In the genomic region with DNA sequence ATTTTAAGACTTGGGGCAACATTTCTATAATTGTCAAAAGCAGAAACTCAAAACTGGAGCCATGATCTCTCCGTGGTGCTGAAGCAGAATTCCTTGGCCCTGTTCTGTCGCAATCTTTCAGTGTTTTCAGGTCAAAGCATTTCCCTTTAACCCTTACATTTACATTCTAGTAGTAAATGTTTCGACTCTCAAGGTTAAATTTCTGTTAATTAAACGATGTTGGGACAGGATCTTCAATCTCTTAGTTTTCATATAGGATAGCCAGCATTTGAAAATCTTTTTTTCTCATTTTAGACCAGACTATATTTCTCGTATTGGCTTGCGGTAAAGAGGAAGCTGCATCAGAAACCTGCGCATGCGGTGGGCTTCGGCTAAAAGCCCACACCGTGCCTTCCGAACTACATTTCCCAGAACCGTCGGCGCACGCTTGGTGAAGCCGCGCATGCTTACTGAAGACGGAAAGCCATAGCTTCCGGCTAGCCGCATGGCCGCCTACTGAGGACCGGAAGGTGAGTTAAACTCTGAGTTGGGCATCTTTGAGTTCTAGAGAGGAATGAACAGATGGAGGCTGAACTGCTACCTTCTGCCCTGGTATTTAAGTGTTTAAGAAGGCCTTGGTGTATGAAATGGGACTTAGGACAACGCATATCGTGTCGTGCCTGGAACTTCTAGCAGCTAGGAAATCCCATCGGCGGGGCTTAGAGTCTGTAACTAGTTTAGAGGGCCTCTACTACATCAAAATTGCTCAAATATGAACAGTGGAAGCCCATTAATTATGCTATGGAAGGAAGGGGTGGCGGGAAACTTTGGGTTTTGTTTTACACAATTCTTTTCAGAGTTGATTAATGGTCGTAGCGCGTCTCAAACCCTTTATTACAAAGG, we compare ENCODE assay signal across 8 mouse cellular contexts. TPM values are rescaled to one million over a fixed set of nuclear protein-coding genes. Genes with fewer than 3 reads are reported as not detected.
DNase-seq lines count a peak whose midpoint lies in the region; ATAC-seq and TF ChIP-seq lines count a peak whose summit lies in the region.

No protein-coding gene starts in this region.

- peaks cover 9% of the 10 kb centered on the region; the same call in 1 of the 2 replicates for H3K36me3 ChIP-seq in forebrain, postnatal 0 days (ENCODE audit: insufficient read depth)
- H3K36me3 ChIP-seq in lung, embryonic 14.5 days (ENCODE audit: insufficient read depth) = peaks cover 22% of the 10 kb centered on the region

- peak; percentile 88 for DNase-seq in MN1 (ENCODE audit: low spot score)
- peak; percentile 85 to 87 for DNase-seq in cerebellum, adult 2 months
- peak; percentile 96 for DNase-seq in forebrain, postnatal 0 days
- DNase-seq in layer of hippocampus, adult 8-10 months (ENCODE audit: low spot score in 2 of 2) = peak; percentile 79 to 81
- peak; percentile 95 for DNase-seq in lung, embryonic 14.5 days
- DNase-seq in testis, postnatal 14 days (ENCODE audit: low spot score) = peak; percentile 89

- peak overlapping the region; percentile 63 for H3K9ac ChIP-seq in forebrain, postnatal 0 days
- H3K9ac ChIP-seq in lung, embryonic 14.5 days = peak overlapping the region; percentile 56

- H3K27me3 ChIP-seq in cerebellum, adult 2 months (ENCODE audit: control insufficient read depth, insufficient read depth, low read length) = no peaks in the 10 kb centered on the region
- no peaks in the 10 kb centered on the region for H3K27me3 ChIP-seq in forebrain, postnatal 0 days (ENCODE audit: insufficient read depth, low read length)
- 0 out of 2 replicates have a peak, but pooled peaks cover 5% of the 10 kb centered on the region for H3K27me3 ChIP-seq in lung, embryonic 14.5 days (ENCODE audit: insufficient read depth, low read length)

- no peaks in the 10 kb centered on the region for H3K4me1 ChIP-seq in cerebellum, adult 2 months (ENCODE audit: control insufficient read depth, insufficient read depth, low read length)
- H3K4me1 ChIP-seq in forebrain, postnatal 0 days (ENCODE audit: insufficient read depth) = peaks cover 8% of the 10 kb centered on the region; the same call in 1 of the 2 replicates
- H3K4me1 ChIP-seq in lung, embryonic 14.5 days (ENCODE audit: insufficient read depth) = 0 out of 2 replicates have a peak, but pooled peaks cover 5% of the 10 kb centered on the region

- peak overlapping the region; percentile 90 for H3K4me3 ChIP-seq in cerebellum, adult 2 months (replicated peaks; ENCODE audit: insufficient read depth, low read depth, low read length)
- H3K4me3 ChIP-seq in forebrain, postnatal 0 days (ENCODE audit: low read depth, low read length) = peak overlapping the region; percentile 61
- H3K4me3 ChIP-seq in lung, embryonic 14.5 days (ENCODE audit: low read depth, low read length) = peak overlapping the region; percentile 53

- TF ChIP-seq POLR2A in cerebellum, adult 2 months (IDR thresholded peaks at IDR 0.05; ENCODE audit: borderline replicate concordance, insufficient read depth, low read length) = peak; percentile 64; the same call in 1 of the 2 replicates

- no peak for TF ChIP-seq CTCF in cerebellum, adult 2 months (IDR thresholded peaks at IDR 0.05; ENCODE audit: borderline replicate concordance, insufficient read depth, low read depth, low read length)
- TF ChIP-seq CTCF in forebrain, postnatal 0 days (IDR thresholded peaks at IDR 0.05; ENCODE audit: low read depth) = no peak
- no peak for TF ChIP-seq CTCF in lung, embryonic 14.5 days (IDR thresholded peaks at IDR 0.05; ENCODE audit: low read depth)

- H3K4me2 ChIP-seq in forebrain, postnatal 0 days (ENCODE audit: low read depth) = peak overlapping the region; percentile 93
- peak overlapping the region; percentile 96 for H3K4me2 ChIP-seq in lung, embryonic 14.5 days

- no peaks in the 10 kb centered on the region for H3K9me3 ChIP-seq in forebrain, postnatal 0 days (ENCODE audit: low read length)
- H3K9me3 ChIP-seq in lung, embryonic 14.5 days (ENCODE audit: low read depth, low read length) = no peaks in the 10 kb centered on the region

- WGBS in cerebellum, adult 2 months = 1% methylated on average over 31 of the region's 31 CpGs
- 2% methylated on average over 31 of the region's 31 CpGs for WGBS in forebrain, postnatal 0 days
- 2% methylated on average over 31 of the region's 31 CpGs for WGBS in lung, embryonic 14.5 days

- ATAC-seq in forebrain, postnatal 0 days = peak; percentile 93
- peak; percentile 97 to 98 for ATAC-seq in hematopoietic stem cell, adult 5-6 weeks (replicated peaks in 1 of 2; ENCODE audit: insufficient read depth in 1 of 2, low FRiP score in 2 of 2, low TSS enrichment in 1 of 2, low read depth in 1 of 2, poor library complexity in 2 of 2, severe bottlenecking in 2 of 2)
- ATAC-seq in lung, embryonic 14.5 days (ENCODE audit: insufficient read depth) = peak; percentile 91
- ATAC-seq in neutrophil, adult 5-6 weeks (ENCODE audit: extremely low read depth, insufficient number of reproducible peaks, low FRiP score, poor library complexity, severe bottlenecking) = peak; percentile 96

- H3K27ac ChIP-seq in cerebellum, adult 2 months (ENCODE audit: insufficient read depth, low read length) = no peak overlapping the region; the same call in 1 of the 2 replicates
- H3K27ac ChIP-seq in forebrain, postnatal 0 days (ENCODE audit: low read depth, low read length) = peak overlapping the region; percentile 84
- 0 out of 2 replicates have a peak overlapping the region, but pooled peaks have one; percentile 15 for H3K27ac ChIP-seq in lung, embryonic 14.5 days (ENCODE audit: low read depth)

RNA-seq across cellular contexts. Expression of a gene that starts 0.9 kb away (rescaled TPM):
- polyA plus RNA-seq in cerebellum, adult 2 months (2012; rRNA removed) = 13.1 and 13.7 TPM in 2 replicates
- 18.8 and 19.2 TPM in 2 replicates for total RNA-seq in forebrain, postnatal 0 days (2014; rRNA removed)
- polyA plus RNA-seq in forebrain, postnatal 0 days (2015; fragmentation: Nextera tagmentation; extraction: Ambion mirVana) = 13.9 and 15.2 TPM in 2 replicates
- total RNA-seq in hematopoietic stem cell, adult 5-6 weeks (2017) = 36.8 and 48.9 TPM in 2 replicates
- 10 to 100 TPM; 10.7 to 12.8 (median 12.2) TPM for total RNA-seq in layer of hippocampus, adult 8-10 months (2022)
- 20.0 and 20.8 TPM in 2 replicates for polyA plus RNA-seq in lung, embryonic 14.5 days (2014; fragmentation: Nextera tagmentation; extraction: Ambion mirVana)
- 25.6 and 30.9 TPM in 2 replicates for total RNA-seq in neutrophil, adult 5-6 weeks (2017)

RNA-seq across cellular contexts. Expression of a gene that starts 0.9 kb away (rescaled TPM):
- polyA plus RNA-seq in cerebellum, adult 2 months (2012; rRNA removed) = 19.2 TPM in 2 replicates
- 22.2 and 23.5 TPM in 2 replicates for total RNA-seq in forebrain, postnatal 0 days (2014; rRNA removed)
- polyA plus RNA-seq in forebrain, postnatal 0 days (2015; fragmentation: Nextera tagmentation; extraction: Ambion mirVana) = 23.6 and 25.6 TPM in 2 replicates
- total RNA-seq in hematopoietic stem cell, adult 5-6 weeks (2017) = 0.31 TPM in 1 of 2 replicates, not detected in the other
- total RNA-seq in layer of hippocampus, adult 8-10 months (2022) = 10 to 100 TPM; 14.2 to 17.9 (median 16.1) TPM
- polyA plus RNA-seq in lung, embryonic 14.5 days (2014; fragmentation: Nextera tagmentation; extraction: Ambion mirVana) = 1.9 and 2.3 TPM in 2 replicates
- total RNA-seq in neutrophil, adult 5-6 weeks (2017) = 1.3 and 1.5 TPM in 2 replicates

RNA-seq across cellular contexts. Expression of a gene that starts 10.8 kb away (rescaled TPM):
- 0.31 and 0.32 TPM in 2 replicates for polyA plus RNA-seq in cerebellum, adult 2 months (2012; rRNA removed)
- 0.62 and 2.6 TPM in 2 replicates for total RNA-seq in forebrain, postnatal 0 days (2014; rRNA removed)
- 0.67 and 0.90 TPM in 2 replicates for polyA plus RNA-seq in forebrain, postnatal 0 days (2015; fragmentation: Nextera tagmentation; extraction: Ambion mirVana)
- not detected in 2 replicates for total RNA-seq in hematopoietic stem cell, adult 5-6 weeks (2017)
- 1 to 10 TPM in 3 of 4 experiments, under 1 TPM in 1; 0.76 to 2.1 (median 1.4) TPM for total RNA-seq in layer of hippocampus, adult 8-10 months (2022)
- polyA plus RNA-seq in lung, embryonic 14.5 days (2014; fragmentation: Nextera tagmentation; extraction: Ambion mirVana) = 0.42 and 0.96 TPM in 2 replicates
- total RNA-seq in neutrophil, adult 5-6 weeks (2017) = not detected in 2 replicates

RNA-seq across cellular contexts. Expression of a gene that starts 10.9 kb away (rescaled TPM):
- 7.7 and 8.6 TPM in 2 replicates for polyA plus RNA-seq in cerebellum, adult 2 months (2012; rRNA removed)
- total RNA-seq in forebrain, postnatal 0 days (2014; rRNA removed) = 15.8 and 16.6 TPM in 2 replicates
- polyA plus RNA-seq in forebrain, postnatal 0 days (2015; fragmentation: Nextera tagmentation; extraction: Ambion mirVana) = 13.6 and 14.8 TPM in 2 replicates
- 6.9 and 10.8 TPM in 2 replicates for total RNA-seq in hematopoietic stem cell, adult 5-6 weeks (2017)
- 10 to 100 TPM; 14.8 to 16.2 (median 15.3) TPM for total RNA-seq in layer of hippocampus, adult 8-10 months (2022)
- 18.0 and 18.7 TPM in 2 replicates for polyA plus RNA-seq in lung, embryonic 14.5 days (2014; fragmentation: Nextera tagmentation; extraction: Ambion mirVana)
- 11.9 and 14.5 TPM in 2 replicates for total RNA-seq in neutrophil, adult 5-6 weeks (2017)

RNA-seq across cellular contexts. Expression of a gene that starts 41.2 kb away (rescaled TPM):
- polyA plus RNA-seq in cerebellum, adult 2 months (2012; rRNA removed) = not detected in 2 replicates
- not detected in 2 replicates for total RNA-seq in forebrain, postnatal 0 days (2014; rRNA removed)
- not detected in 2 replicates for polyA plus RNA-seq in forebrain, postnatal 0 days (2015; fragmentation: Nextera tagmentation; extraction: Ambion mirVana)
- total RNA-seq in hematopoietic stem cell, adult 5-6 weeks (2017) = not detected in 2 replicates
- total RNA-seq in layer of hippocampus, adult 8-10 months (2022) = not detected
- not detected in 2 replicates for polyA plus RNA-seq in lung, embryonic 14.5 days (2014; fragmentation: Nextera tagmentation; extraction: Ambion mirVana)
- not detected in 2 replicates for total RNA-seq in neutrophil, adult 5-6 weeks (2017)
